Mouse (Mus musculus) brain, adult 2 months (tissue): ENCODE results near the gene Vmn1r217.
"Not testable (repeated sequence)": the region's sequence is repeated elsewhere in the genome, so short reads cannot be mapped to it uniquely, and the experiment has no call there.

ENCODE experiments used
- DNase-seq: peaks from one replicate; pipeline ENCODE4 v3.0.0; 2011; ENCODE audit warnings: low read depth, low spot score

Gene Vmn1r217

GRCm38 (mm10) chr13:23118126-23118525 is at the start of gene Vmn1r217:
Gene Vmn1r217, minus strand, starts transcription at chr13:23118226.
- not testable (repeated sequence) for DNase-seq

DNA sequence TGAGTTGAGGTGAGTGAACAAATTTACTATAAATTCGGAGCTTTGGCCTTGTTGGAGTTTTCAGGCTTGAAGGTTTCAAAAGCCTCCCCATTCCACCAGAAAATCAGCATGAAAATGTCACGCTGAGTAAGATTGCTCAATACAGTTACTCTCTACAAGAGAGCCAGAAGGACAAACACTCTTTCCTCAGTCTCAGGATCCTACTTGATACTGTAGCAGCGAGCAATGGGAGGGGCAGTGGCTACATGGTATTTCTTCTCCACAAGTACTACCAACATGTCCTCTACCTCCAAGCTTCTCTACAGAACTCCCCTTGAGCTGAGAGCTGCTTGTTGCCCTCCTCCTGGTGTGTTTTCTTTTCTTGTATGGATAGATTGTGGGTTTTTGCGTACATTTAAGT is 48.4 kb upstream of the Vmn1r217 start:
- not testable (repeated sequence) for DNase-seq

DNA sequence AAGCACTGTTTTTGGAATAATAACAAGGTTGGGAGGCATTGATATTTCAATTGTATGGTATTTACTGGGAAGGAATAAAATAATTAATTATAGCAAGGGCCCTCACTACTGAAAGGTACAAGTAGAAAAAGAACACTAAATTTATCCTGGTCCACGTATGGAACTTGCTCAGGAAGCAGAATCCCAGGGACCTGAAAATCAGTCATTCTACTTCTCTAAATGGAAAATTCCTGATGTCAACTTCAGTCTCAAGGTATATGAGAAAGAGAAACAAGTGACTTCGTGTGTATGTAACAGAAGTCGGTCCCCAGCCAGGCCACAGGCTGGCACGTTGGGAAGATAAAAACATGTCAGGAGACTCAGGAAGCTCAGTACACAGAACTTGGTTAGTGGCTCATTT is 41.0 kb upstream of the Vmn1r217 start, which contains the start of gene Vmn1r219:
Gene Vmn1r219, plus strand, starts transcription at position 301 of the 400 bp plus-strand sequence.
- DNase-seq, result no peak

DNA sequence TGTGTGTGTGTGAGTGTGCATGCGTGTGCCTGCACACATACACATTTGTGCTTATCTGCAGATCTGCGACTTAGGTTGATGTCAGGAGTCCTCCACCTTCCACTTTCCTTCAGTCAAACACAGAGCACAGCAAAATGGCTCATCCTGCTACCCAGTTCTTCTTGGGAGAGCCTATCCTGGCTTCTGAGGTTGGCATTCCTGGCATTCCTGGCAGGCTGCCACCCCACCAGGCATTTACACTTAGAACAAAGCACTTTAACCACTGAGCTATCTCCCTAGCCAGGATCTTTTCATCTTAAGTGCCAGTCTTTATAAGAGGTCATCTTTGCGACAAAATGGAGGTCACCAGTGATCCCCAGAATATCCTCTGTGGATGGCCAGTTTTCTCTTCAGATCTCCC is 39.8 kb upstream of the Vmn1r217 start:
- no peak for DNase-seq

- peak; percentile 8 for DNase-seq
These were observed 20.9 kb upstream of the Vmn1r217 start for GRCm38 (mm10) chr13:23138880-23139279.

DNA sequence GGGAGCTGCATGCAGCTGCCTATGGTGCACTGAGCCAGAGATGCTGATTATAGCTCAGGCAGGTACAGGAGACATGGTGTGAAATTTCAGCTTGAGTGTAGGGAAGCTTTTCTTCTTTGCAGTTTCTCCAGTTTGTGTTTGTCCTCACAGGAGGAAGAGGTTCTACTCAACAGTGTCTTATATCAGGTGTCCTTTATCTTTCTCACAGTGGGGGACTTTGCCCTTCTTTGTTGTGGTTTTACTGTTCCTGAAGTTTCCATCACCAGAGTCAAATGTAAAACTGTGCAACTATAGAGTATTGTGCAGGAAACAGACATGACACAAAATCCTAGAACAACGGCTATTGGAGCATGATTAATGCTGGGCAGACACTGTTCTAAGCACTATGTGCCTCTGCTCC is 15.5 kb upstream of the Vmn1r217 start:
- DNase-seq, result peak; percentile 4

DNA sequence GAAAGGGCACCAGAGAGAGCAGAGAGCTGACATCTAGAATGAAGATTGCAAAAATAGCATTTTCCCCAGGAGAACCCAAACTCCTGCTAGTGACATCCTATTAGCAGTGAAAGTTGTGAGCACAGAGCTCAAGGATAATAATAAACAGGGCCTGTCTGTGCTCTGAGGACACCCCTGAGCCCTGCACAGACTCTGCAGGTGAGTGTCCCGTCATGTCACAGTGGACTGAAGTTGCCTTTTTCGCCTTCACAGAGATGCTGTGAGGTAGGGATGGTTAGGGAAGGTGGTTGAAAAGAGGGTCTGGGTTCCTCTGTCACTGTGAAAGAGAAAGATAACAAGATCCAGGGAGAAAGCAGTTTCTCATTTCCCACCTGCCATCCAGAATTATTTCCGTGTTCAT is 15.1 kb upstream of the Vmn1r217 start, which contains the start of gene Vmn1r218:
Gene Vmn1r218, plus strand, starts transcription at position 57 of the 400 bp plus-strand sequence.
- peak; percentile 10 for DNase-seq

DNA sequence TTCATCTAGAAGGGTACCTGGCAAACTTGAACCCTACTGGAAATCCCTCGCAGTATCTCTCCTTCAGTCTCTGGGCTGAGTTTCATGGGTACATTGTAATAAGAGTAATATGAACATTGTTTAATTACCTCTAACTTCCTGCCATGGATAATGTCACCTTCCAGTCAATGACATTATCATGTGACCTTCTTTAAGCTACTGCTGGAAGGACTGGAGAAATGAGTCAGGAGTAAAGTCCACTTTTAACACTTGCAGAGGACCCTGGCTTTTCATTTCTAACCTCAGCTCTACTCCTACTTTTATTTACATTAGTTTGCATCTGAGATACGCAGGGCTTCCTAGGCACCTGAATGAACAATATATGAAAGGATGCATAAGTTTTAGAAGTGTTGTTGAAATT is 2.6 kb upstream of the Vmn1r217 start:
- no peak for DNase-seq

- DNase-seq, result no peak
These were observed 23.6 kb downstream of the Vmn1r217 start for GRCm38 (mm10) chr13:23094386-23094785.

- DNase-seq, result no peak
These were observed 48.7 kb downstream of the Vmn1r217 start for GRCm38 (mm10) chr13:23069312-23069711.

GRCm38 (mm10) chr13:23067725-23068124 is 50.3 kb downstream of the Vmn1r217 start, which contains the start of gene Vmn1r215:
Gene Vmn1r215, plus strand, starts transcription at chr13:23068025.
- DNase-seq, result no peak

- DNase-seq, result no peak
These were observed 60.2 kb downstream of the Vmn1r217 start for GRCm38 (mm10) chr13:23057778-23058177.
